Mouse (Mus musculus): Measurements from ENCODE around the gene Pdss2.

Gene Pdss2

DNA sequence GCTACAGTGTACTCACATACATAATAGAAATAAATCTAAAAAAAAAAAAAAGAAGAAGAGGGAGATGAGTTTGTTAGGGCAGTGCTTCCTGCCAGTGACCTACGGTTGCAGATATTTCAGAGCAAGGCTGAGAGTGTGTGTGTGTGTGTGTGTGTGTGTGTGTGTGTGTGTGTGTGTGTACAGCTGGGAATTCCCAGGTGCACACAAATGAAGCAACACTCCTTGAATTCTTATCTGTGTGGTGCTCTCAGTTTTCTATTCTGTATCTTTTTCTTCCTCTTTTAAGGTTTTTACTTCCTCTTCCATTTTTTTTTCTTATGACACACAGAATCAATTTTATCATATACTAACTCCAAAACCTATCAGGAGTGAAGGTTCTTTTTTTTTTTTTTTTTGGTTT, 283.0 kb downstream of the Pdss2 start:
- POLR2A ChIA-PET: interaction anchor here in 3 of 4 experiments (0.5 to 1.8 kb wide), 6 partner anchors 12 to 1949 kb away, joined by 3 to 5 read pairs (median 3); no protein-coding TSS in a partner anchor
- CTCF ChIA-PET: interaction anchor here in 2 of 4 experiments (0.6 kb wide), 2 partner anchors 47 to 744 kb away, joined by 3 to 4 read pairs; no protein-coding TSS in a partner anchor

GRCm38 (mm10) chr10:43507051-43507450, 285.8 kb downstream of the Pdss2 start:
- POLR2A ChIA-PET: interaction anchor here in 2 of 4 experiments (0.6 to 1.7 kb wide), 5 partner anchors 14 to 116 kb away, joined by 3 to 4 read pairs (median 3); no protein-coding TSS in a partner anchor
- CTCF ChIA-PET: no interaction called here

- CTCF ChIA-PET: interaction anchor here in 3 of 4 experiments (0.6 to 1.2 kb wide), 4 partner anchors 20 to 1121 kb away, joined by 3 to 16 read pairs (median 4); no protein-coding TSS in a partner anchor
Observed at GRCm38 (mm10) chr10:43509228-43509627, 287.9 kb downstream of the Pdss2 start.

GRCm38 (mm10) chr10:43512976-43513375, 291.7 kb downstream of the Pdss2 start:
- POLR2A ChIA-PET: interaction anchor here in 3 of 4 experiments (0.5 to 1.5 kb wide), 5 partner anchors 10 to 476 kb away, joined by 3 to 5 read pairs (median 4); partner anchors contain the start of gene Gm9803 (in 1 of the 3)
- CTCF ChIA-PET: interaction anchor here in 1 of 4 experiments (0.9 kb wide), 1 partner anchor 540 kb away, joined by 5 read pairs; no protein-coding TSS in a partner anchor

More at GRCm38 (mm10) chr10:43509228-43509627, 287.9 kb downstream of the Pdss2 start:
- POLR2A ChIA-PET: interaction anchor here (0.6 to 3.5 kb wide), 22 partner anchors 9 to 385 kb away, joined by 3 to 24 read pairs (median 4); partner anchors contain the start of genes Bend3 (in 2 of the 4) and 1700021F05Rik (in 1 of the 4)
